ENCODE assay signal across 22 mouse cellular contexts in genomic region chr13:64403519-64403918, GRCm38 (mm10). TPM values are rescaled to one million over a fixed set of nuclear protein-coding genes. Genes with fewer than 3 reads are reported as not detected.
DNase-seq lines count a peak whose midpoint lies in the region; TF ChIP-seq lines count a peak whose summit lies in the region.
"Had no signal": no experiment of that assay in that cellular context is flagged by ENCODE, and none has a peak within 500 bp of the region (broad histone marks: within the 10 kb centered on the region; RNA-seq: fewer than 3 reads in every experiment).

No protein-coding gene starts in this region.

- peaks cover 10% of the 10 kb centered on the region for H3K36me3 ChIP-seq in heart, adult 2 months (ENCODE audit: control insufficient read depth, insufficient read depth, low read length)
- H3K36me3 ChIP-seq in MEL (ENCODE audit: control insufficient read depth in 1 of 2, insufficient read depth in 2 of 2, low read length in 2 of 2) = peaks cover 0 to 34% of the 10 kb centered on the region in 2 experiments; a peak in 2 of 4 replicates
- H3K36me3 ChIP-seq: embryonic facial prominence, embryonic 13.5 days; embryonic facial prominence, embryonic 15.5 days; forebrain, embryonic 10.5 days; forebrain, embryonic 12.5 days had no signal

- TF ChIP-seq EP300 in heart, adult 2 months (IDR thresholded peaks at IDR 0.05; ENCODE audit: insufficient read depth, low read depth, low read length) = no peak
- TF ChIP-seq EP300 in MEL (IDR thresholded peaks at IDR 0.05; ENCODE audit: low read depth in 1 of 2, low read length in 2 of 2) = no peak; a peak in 1 of 4 replicates

- no peak for TF ChIP-seq POLR2A in heart, adult 2 months (IDR thresholded peaks at IDR 0.05; ENCODE audit: insufficient read depth, low read depth, low read length)
- no peak for TF ChIP-seq POLR2A in MEL (IDR thresholded peaks at IDR 0.05; ENCODE audit: control insufficient read depth in 1 of 2, insufficient read depth in 1 of 2, low read depth in 1 of 2, low read length in 2 of 2, poor library complexity in 1 of 2)

- no peak overlapping the region for H3K9ac ChIP-seq in heart, adult 2 months (ENCODE audit: low read depth, low read length)
- peak overlapping the region; percentile 72 for H3K9ac ChIP-seq in MEL (ENCODE audit: control insufficient read depth, low read depth, low read length, poor library complexity, severe bottlenecking)
- H3K9ac ChIP-seq: embryonic facial prominence, embryonic 13.5 days; embryonic facial prominence, embryonic 15.5 days; forebrain, embryonic 12.5 days had no signal

- H3K27ac ChIP-seq in gastrocnemius, adult 2 months = peak overlapping the region; percentile 86
- H3K27ac ChIP-seq in heart, adult 2 months = peak overlapping the region; percentile 16
- peak overlapping the region; percentile 91 for H3K27ac ChIP-seq in MEL (ENCODE audit: control insufficient read depth, low read depth, low read length)
- H3K27ac ChIP-seq: embryonic facial prominence, embryonic 13.5 days; embryonic facial prominence, embryonic 15.5 days; forebrain, embryonic 10.5 days; forebrain, embryonic 12.5 days had no signal

- H3K79me2 ChIP-seq in heart, adult 2 months (replicated peaks; ENCODE audit: control insufficient read depth, insufficient read depth, low read length) = no peaks in the 10 kb centered on the region
- H3K79me2 ChIP-seq in MEL (ENCODE audit: control insufficient read depth, insufficient read depth, low read length, poor library complexity) = no peaks in the 10 kb centered on the region

- intact Hi-C loops in gastrocnemius, adult 2 months (cut with DNase I) = no loop called here
- intact Hi-C loops in heart, adult 2 months (cut with DNase I) = loop anchor here (2.0 kb wide), 1 partner anchor 27 kb away; no protein-coding TSS in a partner anchor
- intact Hi-C loops in heart, postnatal 25 days (cut with DNase I) = no loop called here

- DNase-seq in gastrocnemius, adult 2 months = no peak
- DNase-seq in gastrocnemius, postnatal 4 days (ENCODE audit: low spot score in 2 of 2) = no peak
- DNase-seq in heart, adult 2 months = no peak
- DNase-seq in heart, postnatal 25 days (ENCODE audit: low spot score) = no peak
- DNase-seq in MEL (ENCODE audit: low read depth, low spot score) = no peak
- DNase-seq in c-Kit-positive CD71-positive TER-119-positive erythroid progenitor cells, embryonic 14.5 days (ENCODE audit: low spot score) = peak; percentile 26
- DNase-seq in frontal cortex, adult 2 months (ENCODE audit: extremely low spot score in 1 of 2, low spot score in 1 of 2) = no peak
- DNase-seq: adrenal gland, adult 8-10 months; adrenal gland, postnatal 14 days; adrenal gland, postnatal 36 days; cerebellum, adult 11 months; cerebellum, adult 18-20 months; cerebellum, adult 8-10 months; cerebellum, adult 9-11 months; cerebellum, postnatal 14 days; cerebellum, postnatal 36 days; embryo, embryonic 11 days had no signal

- H3K9me3 ChIP-seq in MEL (replicated peaks; ENCODE audit: insufficient read depth, low read length) = no peaks in the 10 kb centered on the region
- H3K9me3 ChIP-seq: embryonic facial prominence, embryonic 13.5 days; embryonic facial prominence, embryonic 15.5 days; forebrain, embryonic 10.5 days; forebrain, embryonic 12.5 days had no signal

- 25% methylated on average over 3 of the region's 3 CpGs for WGBS in heart, adult 2 months

- TF ChIP-seq CTCF in gastrocnemius, adult 2 months (IDR thresholded peaks at IDR 0.05) = no peak
- TF ChIP-seq CTCF in heart, adult 2 months (IDR thresholded peaks at IDR 0.05) = no peak
- no peak for TF ChIP-seq CTCF in MEL (IDR thresholded peaks at IDR 0.05 in 2 of 3, conservative IDR thresholded peaks at IDR 0.05 in 1 of 3; ENCODE audit: control insufficient read depth in 1 of 3, insufficient read depth in 1 of 3, low read depth in 2 of 3, low read length in 3 of 3, poor library complexity in 1 of 3, severe bottlenecking in 1 of 3)

- peaks cover 8% of the 10 kb centered on the region for H3K4me1 ChIP-seq in heart, adult 2 months (ENCODE audit: control insufficient read depth, insufficient read depth, low read length)
- peaks cover 16 to 24% of the 10 kb centered on the region in 2 experiments for H3K4me1 ChIP-seq in MEL (ENCODE audit: control insufficient read depth in 1 of 2, insufficient read depth in 2 of 2, low read length in 2 of 2)
- H3K4me1 ChIP-seq: forebrain, embryonic 12.5 days had no signal

- TF ChIP-seq RAD21 in MEL (IDR thresholded peaks at IDR 0.05; ENCODE audit: low read depth, low read length) = no peak

- H3K4me3 ChIP-seq in gastrocnemius, adult 2 months = no peak overlapping the region
- H3K4me3 ChIP-seq in heart, adult 2 months = no peak overlapping the region
- peak overlapping the region; percentile 57 to 67 for H3K4me3 ChIP-seq in MEL (ENCODE audit: control insufficient read depth in 1 of 2, insufficient read depth in 1 of 2, low read depth in 2 of 2, low read length in 2 of 2)
- H3K4me3 ChIP-seq: embryonic facial prominence, embryonic 13.5 days; embryonic facial prominence, embryonic 15.5 days; forebrain, embryonic 10.5 days; forebrain, embryonic 12.5 days had no signal

- H3K27me3 ChIP-seq in heart, adult 2 months (ENCODE audit: control insufficient read depth, insufficient read depth, low read length) = no peaks in the 10 kb centered on the region
- no peaks in the 10 kb centered on the region for H3K27me3 ChIP-seq in MEL (ENCODE audit: control insufficient read depth in 1 of 2, insufficient read depth in 2 of 2, low read length in 2 of 2)
- H3K27me3 ChIP-seq: embryonic facial prominence, embryonic 13.5 days; embryonic facial prominence, embryonic 15.5 days; forebrain, embryonic 12.5 days; Patski had no signal

TF ChIP-seq in MEL, 35 proteins besides CTCF, POLR2A, EP300 and RAD21:
- TF ChIP-seq CHD2 (IDR thresholded peaks at IDR 0.05; ENCODE audit: low read length) = no peak
- TF ChIP-seq ZC3H11A (IDR thresholded peaks at IDR 0.05; ENCODE audit: low read depth, low read length) = no peak
- no peak for TF ChIP-seq TCF12 (IDR thresholded peaks at IDR 0.05; ENCODE audit: low read depth, low read length)
- peak; percentile 19; the same call in 1 of the 2 replicates for TF ChIP-seq TAL1 (IDR thresholded peaks at IDR 0.05; ENCODE audit: low read length)
- TF ChIP-seq MEF2A (IDR thresholded peaks at IDR 0.05; ENCODE audit: extremely low read depth, insufficient replicate concordance, low read depth, low read length, poor library complexity, severe bottlenecking) = no peak

RNA-seq across cellular contexts. Expression of gene Cdk20, which starts 28.6 kb away (rescaled TPM):
- total RNA-seq in gastrocnemius, adult 2 months (2021) = 1 to 10 TPM; 2.1 to 3.3 TPM
- 1 to 10 TPM; 3.9 to 5.2 TPM for total RNA-seq in gastrocnemius, postnatal 4 days (2021)
- total RNA-seq in heart, adult 2 months (2021) = 1 to 10 TPM; 2.5 to 2.9 TPM
- 6.2 and 7.4 TPM in 2 replicates for polyA plus RNA-seq in heart, adult 2 months (2012; rRNA removed)
- total RNA-seq in heart, postnatal 25 days (2021) = 1 to 10 TPM; 2.7 to 4.4 TPM
- 3.4 and 3.6 TPM in 2 replicates for total RNA-seq in MEL (2012; rRNA removed)
- 1 to 10 TPM in 1 of 2 experiments, not detected in 1; 9.3 TPM for polyA plus RNA-seq in MEL (2012; ENCODE audit: insufficient read depth in 1 of 2, insufficient read length in 2 of 2, low read depth in 1 of 2, low replicate concordance in 2 of 2, missing spikeins in 1 of 2)
- polyA plus RNA-seq in frontal cortex, adult 2 months (2012; rRNA removed) = 16.5 and 16.9 TPM in 2 replicates

RNA-seq across cellular contexts. Expression of gene Ctsl, which starts 32.8 kb away (rescaled TPM):
- total RNA-seq in gastrocnemius, adult 2 months (2021) = 100 to 1,000 TPM; 111 to 149 TPM
- 100 to 1,000 TPM; 179 to 189 TPM for total RNA-seq in gastrocnemius, postnatal 4 days (2021)
- total RNA-seq in heart, adult 2 months (2021) = 100 to 1,000 TPM; 221 to 288 TPM
- polyA plus RNA-seq in heart, adult 2 months (2012; rRNA removed) = 90.0 and 166 TPM in 2 replicates
- 100 to 1,000 TPM; 227 to 243 TPM for total RNA-seq in heart, postnatal 25 days (2021)
- 20.1 and 22.5 TPM in 2 replicates for total RNA-seq in MEL (2012; rRNA removed)
- polyA plus RNA-seq in MEL (2012; ENCODE audit: insufficient read depth in 1 of 2, insufficient read length in 2 of 2, low read depth in 1 of 2, low replicate concordance in 2 of 2, missing spikeins in 1 of 2) = 10 to 100 TPM in 1 of 2 experiments, not detected in 1; 39.2 TPM
- 141 and 143 TPM in 2 replicates for polyA plus RNA-seq in frontal cortex, adult 2 months (2012; rRNA removed)

Comparison
In these comparisons a context has a peak if more than half of its experiments do, and no peak if none do; other contexts are left out.
1. H3K27ac ChIP-seq: peak in every context shown above with its lines; median percentile 91 in MEL; 86 in gastrocnemius, adult 2 months; 16 in heart, adult 2 months.
2. H3K4me3 ChIP-seq: peak in MEL (2 of 2); none in gastrocnemius, adult 2 months (single experiment) and heart, adult 2 months (single experiment).